Mouse (Mus musculus) hindbrain, postnatal 0 days (tissue): ENCODE measurements at regions not wholly inside any gene's neighbourhood (a gene's known extent, or its start where the extent isn't known, plus 50 kb on each side); places are given as distances from the start of the nearest gene placed in this dataset.

Experiments
- ATAC-seq: fragments of 200-750 bp; cut with Nextera tagmentation; 2 replicates; pipeline ENCODE4 v1.8.0; 2017; ENCODE audit warnings: mild to moderate bottlenecking, moderate TSS enrichment, moderate library complexity
- DNase-seq: peaks from one replicate; pipeline ENCODE4 v3.0.0-alpha.2; 2015; ENCODE audit warnings: low spot score
- H3K27ac ChIP-seq: fragments of 300-500 bp; sonication (generic); 2 replicates; pipeline ENCODE4 v1.5.1; 2014; ENCODE audit warnings: mild to moderate bottlenecking
- H3K27me3 ChIP-seq: fragments of 300-500 bp; sonication (generic); 2 replicates; pipeline ENCODE4 v1.6.1; 2014; ENCODE audit warnings: low read length, mixed read lengths; ENCODE audit not compliant: insufficient read depth
- H3K36me3 ChIP-seq: fragments of 300-500 bp; sonication (generic); 2 replicates; pipeline ENCODE4 v1.6.1; 2014; ENCODE audit warnings: low read length, mixed read lengths; ENCODE audit not compliant: insufficient read depth
- H3K4me1 ChIP-seq: fragments of 300-500 bp; sonication (generic); 2 replicates; pipeline ENCODE4 v1.6.1; 2014; ENCODE audit warnings: antibody characterized with exemption, low read length, mixed read lengths; ENCODE audit not compliant: insufficient read depth
- H3K4me2 ChIP-seq: fragments of 300-500 bp; sonication (generic); 2 replicates; pipeline ENCODE4 v1.6.1; 2014; ENCODE audit warnings: low read depth, mild to moderate bottlenecking, low read length, moderate library complexity, mixed read lengths
- H3K4me3 ChIP-seq: fragments of 300-500 bp; sonication (generic); 2 replicates; pipeline ENCODE4 v1.5.1; 2014; ENCODE audit warnings: low read length
- H3K9ac ChIP-seq: fragments of 300-500 bp; sonication (generic); replicated peaks from 2 replicates; pipeline ENCODE4 v1.6.1; 2014; ENCODE audit warnings: mild to moderate bottlenecking, low read length, moderate library complexity, mixed read lengths
- H3K9me3 ChIP-seq: fragments of 300-500 bp; sonication (generic); 2 replicates; pipeline ENCODE4 v1.6.1; 2016; ENCODE audit warnings: low read length, mixed read lengths
- CTCF ChIP-seq: IDR thresholded peaks from 2 replicates; pipeline ENCODE4 v1.5.1; 2016; ENCODE audit warnings: antibody characterized with exemption, control low read depth, low read depth
- WGBS: fragments of 180-500 bp; shearing (Covaris S2); extraction: QIAGEN DNeasy Blood & Tissue Kit; methylation state at CpG from one replicate; pipeline ENCODE4 v1.1.7; 2014; 5-methylcytosine and 5-hydroxymethylcytosine counted together

DNA sequence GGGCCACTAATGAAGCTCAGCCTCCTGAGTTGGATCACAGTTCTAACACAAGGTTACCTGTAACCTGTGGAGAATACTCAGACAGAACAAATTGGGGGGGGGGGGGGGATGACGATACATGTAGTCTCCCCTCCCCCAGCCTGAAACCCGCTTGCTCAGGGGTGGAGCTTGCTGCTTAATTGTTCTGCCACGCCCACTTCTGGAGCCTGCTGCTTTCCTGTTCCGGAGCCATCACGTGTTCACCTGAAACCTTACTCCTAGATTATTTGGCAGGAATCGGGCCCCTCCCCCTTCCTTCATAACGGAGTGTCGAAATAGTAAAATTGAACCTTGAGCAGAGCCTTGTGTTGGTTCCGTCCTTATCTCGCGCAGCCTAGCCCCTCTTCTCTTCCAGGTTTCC is 310.6 kb upstream of the Prox1 start:
- Histone ChIP-seq H3K27ac (no peak overlapping the region), H3K9me3 (no peaks in the 10 kb centered on the region), H3K36me3 (no peaks in the 10 kb centered on the region), H3K4me2 (no peak overlapping the region), H3K27me3 (no peaks in the 10 kb centered on the region), H3K4me3 (no peak overlapping the region), H3K9ac (no peak overlapping the region), H3K4me1 (no peaks in the 10 kb centered on the region)
- DNase-seq = no peak
- no peak for TF ChIP-seq CTCF
- ATAC-seq = no peak
- 77% methylated on average over 11 of the region's 11 CpGs for WGBS

DNA sequence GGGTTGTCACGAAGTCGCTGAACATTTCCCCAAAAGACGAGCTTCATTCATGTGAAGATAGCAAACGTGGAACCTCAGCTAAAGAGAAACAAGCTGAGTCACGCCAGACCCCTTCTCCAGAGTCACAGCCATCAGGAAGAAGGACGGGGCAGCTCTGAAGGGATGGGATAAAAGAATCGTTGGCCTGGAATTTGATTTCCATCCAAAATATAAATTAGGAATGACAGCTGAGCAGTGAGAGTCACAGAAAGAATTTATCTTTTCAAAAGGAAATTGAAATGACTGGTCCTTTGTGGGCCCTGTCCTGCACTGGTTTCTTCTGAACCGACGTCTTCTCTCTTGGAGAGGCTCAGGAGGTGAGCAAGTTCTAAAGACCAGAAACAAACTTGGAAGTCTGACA is 310.1 kb upstream of the Prox1 start:
- 48% methylated on average over 9 of the region's 9 CpGs for WGBS
- TF ChIP-seq CTCF = no peak

DNA sequence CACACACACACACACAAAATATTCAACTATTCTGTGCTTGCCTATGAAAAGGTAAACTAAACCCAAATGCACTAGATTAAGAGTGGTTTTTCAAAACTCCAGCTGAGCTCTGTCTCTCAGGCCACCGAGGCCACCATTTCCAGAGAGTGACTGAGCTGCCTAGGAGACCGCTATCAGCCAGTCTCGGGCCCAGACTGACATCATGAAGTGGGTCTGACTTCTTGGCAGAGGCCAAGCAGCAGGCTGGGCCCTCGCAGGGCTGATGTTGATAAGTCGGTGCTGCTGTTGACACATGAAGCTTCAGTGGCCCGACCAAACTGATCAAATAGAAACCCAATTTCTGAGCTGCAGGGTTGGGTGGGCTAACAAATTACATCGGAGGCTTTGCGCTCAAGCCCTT is 302.2 kb upstream of the Prox1 start:
- Histone ChIP-seq H3K27ac (no peak overlapping the region), H3K4me1 (no peaks in the 10 kb centered on the region), H3K9ac (no peak overlapping the region), H3K4me2 (no peak overlapping the region), H3K9me3 (no peaks in the 10 kb centered on the region), H3K4me3 (no peak overlapping the region), H3K27me3 (no peaks in the 10 kb centered on the region), H3K36me3 (no peaks in the 10 kb centered on the region)
- TF ChIP-seq CTCF = no peak
- WGBS = 82% methylated on average over 8 of the region's 8 CpGs
- ATAC-seq (no peak), DNase-seq (no peak)

More for the DNA sequence above, 310.1 kb upstream of the Prox1 start:
- Histone ChIP-seq H3K27ac (no peak overlapping the region), H3K27me3 (no peaks in the 10 kb centered on the region), H3K9ac (no peak overlapping the region), H3K36me3 (no peaks in the 10 kb centered on the region), H3K4me1 (no peaks in the 10 kb centered on the region), H3K4me2 (no peak overlapping the region), H3K4me3 (no peak overlapping the region), H3K9me3 (no peaks in the 10 kb centered on the region)
- ATAC-seq (0 out of 2 replicates have a peak, but pooled peaks have one; percentile 38), DNase-seq (peak; percentile 18)

DNA sequence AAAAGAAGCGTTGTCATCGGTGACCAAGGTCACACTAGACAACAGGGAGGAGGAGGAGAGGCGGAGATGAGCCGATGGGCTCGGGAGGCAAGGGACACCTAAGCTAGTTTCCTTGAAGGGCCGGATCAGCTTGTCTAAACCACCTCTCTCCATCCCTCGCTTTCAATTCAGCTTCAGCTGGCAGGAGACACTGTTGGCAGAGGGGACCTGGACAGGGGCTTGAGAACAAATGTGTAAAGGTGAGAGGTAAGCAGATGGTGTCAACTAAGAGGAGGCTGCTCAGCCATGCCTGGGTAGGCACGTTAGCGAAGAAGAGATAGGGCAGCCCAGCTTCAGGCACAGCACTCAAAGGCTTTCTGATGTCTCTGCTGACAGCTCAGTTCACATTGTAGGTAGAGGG is 299.8 kb upstream of the Prox1 start:
- Histone ChIP-seq H3K4me3 (no peak overlapping the region), H3K27ac (no peak overlapping the region), H3K27me3 (no peaks in the 10 kb centered on the region), H3K9ac (no peak overlapping the region), H3K4me1 (no peaks in the 10 kb centered on the region), H3K36me3 (no peaks in the 10 kb centered on the region), H3K9me3 (no peaks in the 10 kb centered on the region), H3K4me2 (no peak overlapping the region)
- ATAC-seq = no peak
- 67% methylated on average over 9 of the region's 9 CpGs for WGBS
- DNase-seq = no peak
- no peak for TF ChIP-seq CTCF

DNA sequence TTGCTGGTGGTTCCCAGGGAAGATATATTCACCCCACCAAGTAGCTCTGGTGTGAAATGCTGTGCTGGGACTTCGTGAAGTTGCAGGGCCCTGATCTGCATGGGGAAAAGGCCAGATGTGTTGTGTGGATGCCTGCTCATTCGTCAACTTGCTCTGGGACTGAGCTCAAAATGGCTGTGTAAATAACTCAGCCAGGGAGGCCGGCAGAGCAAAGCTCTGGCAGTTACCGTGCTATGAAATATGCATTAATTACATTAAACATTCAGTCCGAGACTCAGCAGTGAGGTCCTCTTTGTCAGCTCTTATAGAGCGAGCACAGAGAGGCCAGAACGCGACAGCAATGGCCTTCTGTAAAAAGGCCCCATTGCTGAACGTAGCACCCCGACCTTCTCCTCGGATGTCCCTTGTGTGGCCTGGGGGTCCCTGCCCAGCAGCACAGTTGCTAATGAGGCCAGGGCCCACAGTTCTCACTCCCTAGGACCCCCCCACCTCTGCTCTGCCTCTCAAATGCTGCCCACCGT is 287.1 kb upstream of the Prox1 start:
- peak; percentile 19 for DNase-seq
- H3K9me3 ChIP-seq = no peaks in the 10 kb centered on the region
- H3K27ac ChIP-seq = no peak overlapping the region
- H3K36me3 ChIP-seq = no peaks in the 10 kb centered on the region
- H3K4me1 ChIP-seq = 0 out of 2 replicates have a peak, but pooled peaks cover 3% of the 10 kb centered on the region
- no peak overlapping the region for H3K4me3 ChIP-seq
- TF ChIP-seq CTCF = no peak
- H3K9ac ChIP-seq = no peak overlapping the region
- WGBS = 21% methylated on average over 12 of the region's 12 CpGs
- no peaks in the 10 kb centered on the region for H3K27me3 ChIP-seq
- no peak for ATAC-seq
- H3K4me2 ChIP-seq = no peak overlapping the region

DNA sequence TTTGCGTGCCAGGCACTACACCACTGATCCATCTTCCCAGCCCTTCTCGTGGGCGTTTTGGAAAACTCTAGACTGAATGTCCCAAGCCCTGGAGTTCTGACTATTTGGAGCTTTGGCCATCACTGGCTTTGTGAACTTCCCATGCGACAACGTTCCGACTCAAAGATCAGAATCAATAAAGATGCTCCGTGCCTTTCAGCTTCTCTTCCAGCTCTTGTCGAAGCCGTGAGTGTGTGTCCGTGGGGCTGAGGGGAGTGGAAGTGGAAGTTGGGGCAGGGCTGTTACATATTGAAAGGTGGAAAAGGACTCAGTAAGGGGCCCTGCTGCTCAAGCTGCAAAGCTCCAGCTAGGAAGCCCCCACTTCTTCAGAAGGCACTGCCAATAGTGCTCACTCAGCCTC is 283.0 kb upstream of the Prox1 start:
- H3K4me1 ChIP-seq = 0 out of 2 replicates have a peak, but pooled peaks cover 3% of the 10 kb centered on the region
- WGBS = 81% methylated on average over 10 of the region's 10 CpGs
- no peaks in the 10 kb centered on the region for H3K9me3 ChIP-seq
- no peaks in the 10 kb centered on the region for H3K27me3 ChIP-seq
- no peak overlapping the region for H3K27ac ChIP-seq
- DNase-seq = no peak
- no peak for TF ChIP-seq CTCF
- no peaks in the 10 kb centered on the region for H3K36me3 ChIP-seq
- H3K4me2 ChIP-seq = no peak overlapping the region
- no peak for ATAC-seq
- no peak overlapping the region for H3K4me3 ChIP-seq
- no peak overlapping the region for H3K9ac ChIP-seq

DNA sequence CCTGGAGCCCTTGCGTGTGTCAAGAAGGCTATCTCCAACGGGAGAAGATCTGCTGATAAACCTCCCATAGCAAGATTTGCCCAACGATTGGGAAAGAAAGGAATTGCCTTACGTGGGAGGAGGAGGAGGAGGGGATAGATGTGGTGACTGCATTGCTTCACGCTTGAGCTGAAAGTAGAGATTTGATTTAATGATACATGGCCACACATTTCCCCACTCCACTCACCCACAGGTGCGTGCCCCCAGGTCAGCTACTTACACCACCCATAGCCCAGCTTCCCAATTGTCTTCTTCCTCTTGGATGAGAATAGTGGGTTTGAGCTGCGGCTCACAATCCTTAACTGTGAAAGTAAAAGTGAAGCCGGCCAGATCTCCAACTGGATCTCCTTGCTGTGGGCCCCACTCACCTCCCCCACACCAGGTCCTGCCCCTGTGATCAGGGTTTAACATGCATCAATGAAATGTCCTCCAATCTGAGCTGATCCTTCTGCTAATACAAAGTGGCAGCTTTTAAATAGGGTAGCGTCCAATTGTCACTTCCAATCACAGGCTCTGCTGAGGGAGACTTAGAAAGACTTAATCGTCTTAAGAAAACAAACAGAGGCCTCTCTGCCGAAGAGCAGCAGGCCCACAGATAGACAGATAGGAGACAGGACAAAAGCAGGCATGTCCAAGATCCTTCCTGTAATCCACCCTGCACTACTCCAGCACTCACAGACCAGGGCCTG is 281.8 kb upstream of the Prox1 start:
- Histone ChIP-seq H3K4me1 (0 out of 2 replicates have a peak, but pooled peaks cover 3% of the 10 kb centered on the region), H3K9me3 (no peaks in the 10 kb centered on the region), H3K9ac (no peak overlapping the region), H3K4me3 (no peak overlapping the region), H3K36me3 (no peaks in the 10 kb centered on the region), H3K27ac (no peak overlapping the region), H3K27me3 (no peaks in the 10 kb centered on the region), H3K4me2 (no peak overlapping the region)
- 75% methylated on average over 11 of the region's 11 CpGs for WGBS
- no peak for TF ChIP-seq CTCF
- ATAC-seq (no peak), DNase-seq (no peak)
